In genomic region chr4:62361571-62361970, GRCm38 (mm10) we compare ENCODE assay signal across 8 mouse cellular contexts. TPM values are rescaled to one million over a fixed set of nuclear protein-coding genes. Genes with fewer than 3 reads are reported as not detected.
A peak's percentile ranks its signal among the peaks of the same experiment; 100 is the strongest.
DNase-seq lines count a peak whose midpoint lies in the region; ATAC-seq and TF ChIP-seq lines count a peak whose summit lies in the region.

No protein-coding gene starts in this region.

- peaks cover 13% of the 10 kb centered on the region for H3K36me3 ChIP-seq in heart, embryonic 13.5 days
- H3K36me3 ChIP-seq in MEL (ENCODE audit: control insufficient read depth in 1 of 2, insufficient read depth in 2 of 2, low read length in 2 of 2), result peaks cover 0 to 29% of the 10 kb centered on the region in 2 experiments; a peak in 2 of 4 replicates
- H3K36me3 ChIP-seq in hindbrain, embryonic 11.5 days (ENCODE audit: control insufficient read depth, insufficient read depth, low read length), result no peaks in the 10 kb centered on the region
- H3K36me3 ChIP-seq in midbrain, embryonic 11.5 days (ENCODE audit: control insufficient read depth, insufficient read depth, low read length), result no peaks in the 10 kb centered on the region

- H3K4me1 ChIP-seq in heart, embryonic 13.5 days, result peaks cover 24% of the 10 kb centered on the region
- H3K4me1 ChIP-seq in MEL (ENCODE audit: control insufficient read depth in 1 of 2, insufficient read depth in 2 of 2, low read length in 2 of 2), result peaks cover 6 to 8% of the 10 kb centered on the region in 2 experiments; a peak in 3 of 4 replicates
- no peaks in the 10 kb centered on the region for H3K4me1 ChIP-seq in hindbrain, embryonic 11.5 days (replicated peaks; ENCODE audit: control insufficient read depth, insufficient read depth, low read length)
- H3K4me1 ChIP-seq in midbrain, embryonic 11.5 days (ENCODE audit: control insufficient read depth, insufficient read depth, low read length), result peaks cover 12% of the 10 kb centered on the region

- WGBS in heart, embryonic 13.5 days, result 19% methylated on average over 6 of the region's 6 CpGs
- 53% methylated on average over 6 of the region's 6 CpGs for WGBS in hindbrain, embryonic 11.5 days
- 62% methylated on average over 6 of the region's 6 CpGs for WGBS in midbrain, embryonic 11.5 days

- H3K4me2 ChIP-seq in heart, embryonic 13.5 days, result peak overlapping the region; percentile 81
- H3K4me2 ChIP-seq in hindbrain, embryonic 11.5 days (replicated peaks; ENCODE audit: low read depth, low read length), result peak overlapping the region; percentile 66
- peak overlapping the region; percentile 80 for H3K4me2 ChIP-seq in midbrain, embryonic 11.5 days

- peak overlapping the region; percentile 55 for H3K27ac ChIP-seq in heart, embryonic 13.5 days (replicated peaks)
- H3K27ac ChIP-seq in MEL (ENCODE audit: control insufficient read depth, low read depth, low read length), result peak overlapping the region; percentile 49; the same call in 1 of the 2 replicates
- H3K27ac ChIP-seq in hindbrain, embryonic 11.5 days (ENCODE audit: low read depth, low read length), result no peak overlapping the region
- H3K27ac ChIP-seq in midbrain, embryonic 11.5 days (ENCODE audit: low read depth, low read length), result no peak overlapping the region

- no peaks in the 10 kb centered on the region for H3K9me3 ChIP-seq in heart, embryonic 13.5 days
- no peaks in the 10 kb centered on the region for H3K9me3 ChIP-seq in MEL (replicated peaks; ENCODE audit: insufficient read depth, low read length)
- H3K9me3 ChIP-seq in hindbrain, embryonic 11.5 days (ENCODE audit: control insufficient read depth, low read length), result no peaks in the 10 kb centered on the region
- H3K9me3 ChIP-seq in midbrain, embryonic 11.5 days (ENCODE audit: control insufficient read depth, low read length), result no peaks in the 10 kb centered on the region

- intact Hi-C loops in heart, postnatal 10 days (cut with DNase I), result loop anchor here (2.0 to 5.0 kb wide), 2 partner anchors 45 to 156 kb away; partner anchors contain the start of gene Alad

- TF ChIP-seq RAD21 in MEL (IDR thresholded peaks at IDR 0.05; ENCODE audit: low read depth, low read length), result no peak

- no peak for TF ChIP-seq POLR2A in MEL (IDR thresholded peaks at IDR 0.05; ENCODE audit: control insufficient read depth in 1 of 2, insufficient read depth in 1 of 2, low read depth in 1 of 2, low read length in 2 of 2, poor library complexity in 1 of 2)

- H3K27me3 ChIP-seq in heart, embryonic 13.5 days (replicated peaks), result no peaks in the 10 kb centered on the region
- H3K27me3 ChIP-seq in MEL (ENCODE audit: control insufficient read depth in 1 of 2, insufficient read depth in 2 of 2, low read length in 2 of 2), result no peaks in the 10 kb centered on the region
- no peaks in the 10 kb centered on the region for H3K27me3 ChIP-seq in hindbrain, embryonic 11.5 days (ENCODE audit: control insufficient read depth, insufficient read depth, low read length)
- no peaks in the 10 kb centered on the region for H3K27me3 ChIP-seq in midbrain, embryonic 11.5 days (ENCODE audit: control insufficient read depth, insufficient read depth, low read length)

- TF ChIP-seq EP300 in MEL (IDR thresholded peaks at IDR 0.05; ENCODE audit: low read depth in 1 of 2, low read length in 2 of 2), result no peak

- H3K9ac ChIP-seq in heart, embryonic 13.5 days, result peak overlapping the region; percentile 87
- H3K9ac ChIP-seq in MEL (ENCODE audit: control insufficient read depth, low read depth, low read length, poor library complexity, severe bottlenecking), result peak overlapping the region; percentile 86
- peak overlapping the region; percentile 69; the same call in 1 of the 2 replicates for H3K9ac ChIP-seq in hindbrain, embryonic 11.5 days (ENCODE audit: low read depth, low read length)
- peak overlapping the region; percentile 81 for H3K9ac ChIP-seq in midbrain, embryonic 11.5 days (ENCODE audit: low read length)

- no peak for DNase-seq in heart, postnatal 10 days
- peak; percentile 42 for DNase-seq in MEL (ENCODE audit: low read depth, low spot score)
- DNase-seq in hindbrain, embryonic 11.5 days (ENCODE audit: low spot score), result no peak
- peak; percentile 88 for DNase-seq in midbrain, embryonic 11.5 days (ENCODE audit: low spot score, missing footprints)
- DNase-seq in adrenal gland, postnatal 10 days, result no peak
- DNase-seq in spleen, postnatal 4 days (ENCODE audit: low spot score in 2 of 2), result no peak

- H3K4me3 ChIP-seq in heart, embryonic 13.5 days, result peak overlapping the region; percentile 80
- peak overlapping the region; percentile 67 to 76 for H3K4me3 ChIP-seq in MEL (ENCODE audit: control insufficient read depth in 1 of 2, insufficient read depth in 1 of 2, low read depth in 2 of 2, low read length in 2 of 2)
- H3K4me3 ChIP-seq in hindbrain, embryonic 11.5 days (ENCODE audit: low read depth, low read length), result peak overlapping the region; percentile 68
- H3K4me3 ChIP-seq in midbrain, embryonic 11.5 days (ENCODE audit: low read depth, low read length), result peak overlapping the region; percentile 61

- H3K79me2 ChIP-seq in MEL (ENCODE audit: control insufficient read depth, insufficient read depth, low read length, poor library complexity), result peaks cover 36% of the 10 kb centered on the region

- no peak for TF ChIP-seq CTCF in MEL (IDR thresholded peaks at IDR 0.05 in 2 of 3, conservative IDR thresholded peaks at IDR 0.05 in 1 of 3; ENCODE audit: control insufficient read depth in 1 of 3, insufficient read depth in 1 of 3, low read depth in 2 of 3, low read length in 3 of 3, poor library complexity in 1 of 3, severe bottlenecking in 1 of 3)

- ATAC-seq in heart, embryonic 13.5 days (ENCODE audit: extremely low read depth, insufficient number of reproducible peaks, low FRiP score, low TSS enrichment), result no peak
- no peak for ATAC-seq in hindbrain, embryonic 11.5 days (ENCODE audit: low FRiP score)
- no peak for ATAC-seq in midbrain, embryonic 11.5 days (ENCODE audit: low FRiP score)
- no peak for ATAC-seq in erythroid progenitor cell, adult 5-6 weeks (replicated peaks; ENCODE audit: low FRiP score, poor library complexity, severe bottlenecking)

TF ChIP-seq in MEL, 35 proteins besides CTCF, POLR2A, EP300 and RAD21:
- peak; percentile 36; the same call in 1 of the 2 replicates for TF ChIP-seq ZNF384 (IDR thresholded peaks at IDR 0.05; ENCODE audit: low read depth, low read length)
- no peak for TF ChIP-seq MAFK (IDR thresholded peaks at IDR 0.05; ENCODE audit: borderline replicate concordance, low read depth, low read length)

RNA-seq across cellular contexts. Expression of gene Slc31a1, which starts 1.0 kb away (rescaled TPM):
- polyA plus RNA-seq in heart, embryonic 13.5 days (2015; fragmentation: Nextera tagmentation; extraction: Ambion mirVana), result 41.2 and 42.4 TPM in 2 replicates
- total RNA-seq in heart, postnatal 10 days (2021), result 10 to 100 TPM; 31.3 to 31.8 TPM
- total RNA-seq in MEL (2012; rRNA removed), result 18.9 and 20.6 TPM in 2 replicates
- 10 to 100 TPM; 37.5 to 46.5 TPM for polyA plus RNA-seq in MEL (2012; ENCODE audit: insufficient read depth in 1 of 2, insufficient read length in 2 of 2, low read depth in 1 of 2, low replicate concordance in 2 of 2, missing spikeins in 1 of 2)
- 45.0 and 49.8 TPM in 2 replicates for polyA plus RNA-seq in hindbrain, embryonic 11.5 days (2014; fragmentation: Nextera tagmentation; extraction: Ambion mirVana)
- 50.2 and 52.4 TPM in 2 replicates for polyA plus RNA-seq in midbrain, embryonic 11.5 days (2014; fragmentation: Nextera tagmentation; extraction: Ambion mirVana)
- 6.7 and 10.1 TPM in 2 replicates for total RNA-seq in erythroid progenitor cell, adult 5-6 weeks (2015; ENCODE audit: low replicate concordance)
- 4.2 and 4.5 TPM in 2 replicates for total RNA-seq in erythroid progenitor cell, adult 5-6 weeks (2017; ENCODE audit: low replicate concordance)
- 10 to 100 TPM; 59.3 to 59.5 TPM for total RNA-seq in adrenal gland, postnatal 10 days (2021)

RNA-seq across cellular contexts. Expression of gene Fkbp15, which starts 1.2 kb away (rescaled TPM):
- 16.7 and 17.8 TPM in 2 replicates for polyA plus RNA-seq in heart, embryonic 13.5 days (2015; fragmentation: Nextera tagmentation; extraction: Ambion mirVana)
- 10 to 100 TPM; 25.5 to 25.8 TPM for total RNA-seq in heart, postnatal 10 days (2021)
- 21.1 and 23.3 TPM in 2 replicates for total RNA-seq in MEL (2012; rRNA removed)
- 10 to 100 TPM in 1 of 2 experiments, not detected in 1; 26.5 TPM for polyA plus RNA-seq in MEL (2012; ENCODE audit: insufficient read depth in 1 of 2, insufficient read length in 2 of 2, low read depth in 1 of 2, low replicate concordance in 2 of 2, missing spikeins in 1 of 2)
- 21.2 and 22.8 TPM in 2 replicates for polyA plus RNA-seq in hindbrain, embryonic 11.5 days (2014; fragmentation: Nextera tagmentation; extraction: Ambion mirVana)
- 17.9 and 19.6 TPM in 2 replicates for polyA plus RNA-seq in midbrain, embryonic 11.5 days (2014; fragmentation: Nextera tagmentation; extraction: Ambion mirVana)
- 23.1 and 29.9 TPM in 2 replicates for total RNA-seq in erythroid progenitor cell, adult 5-6 weeks (2015; ENCODE audit: low replicate concordance)
- 35.2 and 49.7 TPM in 2 replicates for total RNA-seq in erythroid progenitor cell, adult 5-6 weeks (2017; ENCODE audit: low replicate concordance)
- total RNA-seq in adrenal gland, postnatal 10 days (2021), result 10 to 100 TPM; 30.1 to 36.6 TPM

RNA-seq across cellular contexts. Expression of gene Cdc26, which starts 46.9 kb away (rescaled TPM):
- 82.1 and 85.2 TPM in 2 replicates for polyA plus RNA-seq in heart, embryonic 13.5 days (2015; fragmentation: Nextera tagmentation; extraction: Ambion mirVana)
- 10 to 100 TPM; 47.3 to 58.5 TPM for total RNA-seq in heart, postnatal 10 days (2021)
- 80.9 and 81.4 TPM in 2 replicates for total RNA-seq in MEL (2012; rRNA removed)
- 10 to 100 TPM in 1 of 2 experiments, not detected in 1; 80.4 TPM for polyA plus RNA-seq in MEL (2012; ENCODE audit: insufficient read depth in 1 of 2, insufficient read length in 2 of 2, low read depth in 1 of 2, low replicate concordance in 2 of 2, missing spikeins in 1 of 2)
- 177 and 178 TPM in 2 replicates for polyA plus RNA-seq in hindbrain, embryonic 11.5 days (2014; fragmentation: Nextera tagmentation; extraction: Ambion mirVana)
- 176 and 178 TPM in 2 replicates for polyA plus RNA-seq in midbrain, embryonic 11.5 days (2014; fragmentation: Nextera tagmentation; extraction: Ambion mirVana)
- total RNA-seq in erythroid progenitor cell, adult 5-6 weeks (2015; ENCODE audit: low replicate concordance), result 54.5 and 68.1 TPM in 2 replicates
- total RNA-seq in erythroid progenitor cell, adult 5-6 weeks (2017; ENCODE audit: low replicate concordance), result 17.9 and 37.6 TPM in 2 replicates
- 10 to 100 TPM; 60.0 to 70.8 TPM for total RNA-seq in adrenal gland, postnatal 10 days (2021)

RNA-seq across cellular contexts. Expression of gene Prpf4, which starts 47.0 kb away (rescaled TPM):
- 11.6 and 13.8 TPM in 2 replicates for polyA plus RNA-seq in heart, embryonic 13.5 days (2015; fragmentation: Nextera tagmentation; extraction: Ambion mirVana)
- total RNA-seq in heart, postnatal 10 days (2021), result 10 to 100 TPM; 10.9 to 11.5 TPM
- total RNA-seq in MEL (2012; rRNA removed), result 24.4 and 26.9 TPM in 2 replicates
- polyA plus RNA-seq in MEL (2012; ENCODE audit: insufficient read depth in 1 of 2, insufficient read length in 2 of 2, low read depth in 1 of 2, low replicate concordance in 2 of 2, missing spikeins in 1 of 2), result 10 to 100 TPM in 1 of 2 experiments, not detected in 1; 37.9 TPM
- polyA plus RNA-seq in hindbrain, embryonic 11.5 days (2014; fragmentation: Nextera tagmentation; extraction: Ambion mirVana), result 25.5 and 28.1 TPM in 2 replicates
- 28.0 and 29.9 TPM in 2 replicates for polyA plus RNA-seq in midbrain, embryonic 11.5 days (2014; fragmentation: Nextera tagmentation; extraction: Ambion mirVana)
- total RNA-seq in erythroid progenitor cell, adult 5-6 weeks (2015; ENCODE audit: low replicate concordance), result 12.6 and 15.9 TPM in 2 replicates
- total RNA-seq in erythroid progenitor cell, adult 5-6 weeks (2017; ENCODE audit: low replicate concordance), result 13.6 and 14.2 TPM in 2 replicates
- 10 to 100 TPM; 19.8 to 21.3 TPM for total RNA-seq in adrenal gland, postnatal 10 days (2021)

Comparison
In these comparisons a context has a peak if more than half of its experiments do, and no peak if none do; other contexts are left out.
1. H3K27ac ChIP-seq: peak in heart, embryonic 13.5 days (single experiment) and MEL (single experiment); none in hindbrain, embryonic 11.5 days (single experiment) and midbrain, embryonic 11.5 days (single experiment).
2. DNase-seq: peak in MEL (single experiment) and midbrain, embryonic 11.5 days (single experiment); none in heart, postnatal 10 days (0 of 2), hindbrain, embryonic 11.5 days (single experiment), adrenal gland, postnatal 10 days (single experiment) and spleen, postnatal 4 days (0 of 2).
3. Peak in every context shown above with its lines, with median percentiles within 50 percentile points of each other: H3K4me2 ChIP-seq, H3K4me3 ChIP-seq and H3K9ac ChIP-seq.